10 mouse cellular contexts compared by ENCODE assay signal in genomic region chr1:52270354-52270753, GRCm38 (mm10). TPM values are rescaled to one million over a fixed set of nuclear protein-coding genes. Genes with fewer than 3 reads are reported as not detected.
DNase-seq lines count a peak whose midpoint lies in the region; ATAC-seq and TF ChIP-seq lines count a peak whose summit lies in the region.
"Had no signal": no experiment of that assay in that cellular context is flagged by ENCODE, and none has a peak within 500 bp of the region (broad histone marks: within the 10 kb centered on the region; RNA-seq: fewer than 3 reads in every experiment).

No protein-coding gene starts in this region.

- no peak for TF ChIP-seq CTCF in gastrocnemius, adult 2 months (IDR thresholded peaks at IDR 0.05)

- H3K4me3 ChIP-seq in kidney, embryonic 16.5 days (ENCODE audit: low read length): no peak overlapping the region
- H3K4me3 ChIP-seq in gastrocnemius, adult 2 months: no peak overlapping the region

- no peak overlapping the region for H3K4me2 ChIP-seq in kidney, embryonic 16.5 days (replicated peaks; ENCODE audit: low read depth, low read length)

- no peak overlapping the region for H3K9ac ChIP-seq in kidney, embryonic 16.5 days (replicated peaks; ENCODE audit: low read length)

- no peaks in the 10 kb centered on the region for H3K4me1 ChIP-seq in kidney, embryonic 16.5 days (ENCODE audit: insufficient read depth, low read length)

- intact Hi-C loops in gastrocnemius, adult 2 months (cut with DNase I): no loop called here

- no peaks in the 10 kb centered on the region for H3K36me3 ChIP-seq in kidney, embryonic 16.5 days (ENCODE audit: insufficient read depth, low read length)

- peak; percentile 74; the same call in 1 of the 2 replicates for ATAC-seq in kidney, embryonic 16.5 days (ENCODE audit: low FRiP score, low TSS enrichment)
- ATAC-seq in megakaryocyte, adult 5-6 weeks (ENCODE audit: poor library complexity, severe bottlenecking): no peak
- ATAC-seq: hindbrain, embryonic 16.5 days had no signal

- H3K27ac ChIP-seq in kidney, embryonic 16.5 days (ENCODE audit: low read length): no peak overlapping the region; the same call in 1 of the 2 replicates
- H3K27ac ChIP-seq in gastrocnemius, adult 2 months: no peak overlapping the region

- no peaks in the 10 kb centered on the region for H3K27me3 ChIP-seq in kidney, embryonic 16.5 days (ENCODE audit: insufficient read depth, low read length)

- no peaks in the 10 kb centered on the region for H3K9me3 ChIP-seq in kidney, embryonic 16.5 days (ENCODE audit: low read length)

- peak; percentile 36 for DNase-seq in ovary, postnatal 36 days (ENCODE audit: low spot score)
- DNase-seq in ovary, postnatal 10 days (ENCODE audit: low spot score): no peak
- peak; percentile 63 for DNase-seq in cerebellum, adult 11 months
- DNase-seq in lung, postnatal 36 days: peak; percentile 48
- no peak for DNase-seq in right cerebral cortex, postnatal 10 days (ENCODE audit: low spot score in 2 of 2)
- no peak for DNase-seq in gastrocnemius, adult 2 months
- DNase-seq: gastrocnemius, postnatal 25 days had no signal

- 74% methylated on average over 9 of the region's 9 CpGs for WGBS in kidney, embryonic 16.5 days

RNA-seq across cellular contexts. Expression of gene Gls, which starts 37.3 kb away (rescaled TPM):
- polyA plus RNA-seq in kidney, embryonic 16.5 days (2015; fragmentation: Nextera tagmentation; extraction: Ambion mirVana): 18.9 and 19.6 TPM in 2 replicates
- total RNA-seq in gastrocnemius, adult 2 months (2021): 10 to 100 TPM; 57.3 to 88.0 TPM
- total RNA-seq in megakaryocyte, adult 5-6 weeks (2015): 136 and 170 TPM in 2 replicates
- 118 and 133 TPM in 2 replicates for total RNA-seq in megakaryocyte, adult 5-6 weeks (2017)

Comparison
In these comparisons a context has a peak if more than half of its experiments do, and no peak if none do; other contexts are left out.
1. DNase-seq: peak in ovary, postnatal 36 days (single experiment), cerebellum, adult 11 months (single experiment) and lung, postnatal 36 days (single experiment); none in ovary, postnatal 10 days (single experiment), right cerebral cortex, postnatal 10 days (0 of 2) and gastrocnemius, adult 2 months (single experiment).